Mouse (Mus musculus): ENCODE measurements around the gene Acap3. TPM values are rescaled to one million over a fixed set of nuclear protein-coding genes. Genes with fewer than 3 reads are reported as not detected.

The Acap3 gene
- 101 and 109 TPM in 2 replicates for polyA plus RNA-seq (2012; rRNA removed)

- peak; percentile 90 to 98 for DNase-seq (ENCODE audit: extremely low spot score in 1 of 2, low spot score in 1 of 2)
Measured at GRCm38 (mm10) chr4:155891551-155892001, at the start of gene Acap3, which contains the start of gene Pusl1. Acap3 (plus strand) TSS chr4:155891822. Pusl1 (minus strand) TSS chr4:155891781.

GRCm38 (mm10) chr4:155843231-155843630, 48.4 kb upstream of the Acap3 start:
- DNase-seq (ENCODE audit: extremely low spot score in 1 of 2, low spot score in 1 of 2), result no peak

GRCm38 (mm10) chr4:155846871-155847578, 44.6 kb upstream of the Acap3 start, which contains the start of gene Dvl1:
Dvl1 (plus strand) TSS chr4:155847402.
- DNase-seq (ENCODE audit: extremely low spot score in 1 of 2, low spot score in 1 of 2), result peak; percentile 63 to 96

GRCm38 (mm10) chr4:155847591-155848352, 43.9 kb upstream of the Acap3 start:
- no peak for DNase-seq (ENCODE audit: extremely low spot score in 1 of 2, low spot score in 1 of 2)

- no peak for DNase-seq (ENCODE audit: extremely low spot score in 1 of 2, low spot score in 1 of 2)
Measured at GRCm38 (mm10) chr4:155848434-155849095, 43.1 kb upstream of the Acap3 start.

GRCm38 (mm10) chr4:155849391-155849790, 42.2 kb upstream of the Acap3 start:
- DNase-seq (ENCODE audit: extremely low spot score in 1 of 2, low spot score in 1 of 2), result no peak

- no peak for DNase-seq (ENCODE audit: extremely low spot score in 1 of 2, low spot score in 1 of 2)
Measured at GRCm38 (mm10) chr4:155849792-155850451, 41.7 kb upstream of the Acap3 start.

GRCm38 (mm10) chr4:155851368-155851767, 40.3 kb upstream of the Acap3 start:
- DNase-seq (ENCODE audit: extremely low spot score in 1 of 2, low spot score in 1 of 2), result no peak

GRCm38 (mm10) chr4:155851951-155852411, 39.6 kb upstream of the Acap3 start:
- no peak for DNase-seq (ENCODE audit: extremely low spot score in 1 of 2, low spot score in 1 of 2)

- DNase-seq (ENCODE audit: extremely low spot score in 1 of 2, low spot score in 1 of 2), result no peak
Measured at GRCm38 (mm10) chr4:155853421-155853820, 38.2 kb upstream of the Acap3 start.

GRCm38 (mm10) chr4:155854991-155855390, 36.6 kb upstream of the Acap3 start:
- DNase-seq (ENCODE audit: extremely low spot score in 1 of 2, low spot score in 1 of 2), result no peak

- DNase-seq (ENCODE audit: extremely low spot score in 1 of 2, low spot score in 1 of 2), result no peak
Measured at GRCm38 (mm10) chr4:155856071-155856470, 35.6 kb upstream of the Acap3 start.

GRCm38 (mm10) chr4:155856881-155857280, 34.7 kb upstream of the Acap3 start:
- no peak for DNase-seq (ENCODE audit: extremely low spot score in 1 of 2, low spot score in 1 of 2)

GRCm38 (mm10) chr4:155859318-155859717, 32.3 kb upstream of the Acap3 start:
- DNase-seq (ENCODE audit: extremely low spot score in 1 of 2, low spot score in 1 of 2), result no peak

- DNase-seq (ENCODE audit: extremely low spot score in 1 of 2, low spot score in 1 of 2), result no peak
Measured at GRCm38 (mm10) chr4:155861787-155862186, 29.8 kb upstream of the Acap3 start.

GRCm38 (mm10) chr4:155863001-155863400, 28.6 kb upstream of the Acap3 start, which contains the start of gene Tas1r3:
Tas1r3 (minus strand) TSS chr4:155863362.
- no peak for DNase-seq (ENCODE audit: extremely low spot score in 1 of 2, low spot score in 1 of 2)

- no peak for DNase-seq (ENCODE audit: extremely low spot score in 1 of 2, low spot score in 1 of 2)
Measured at GRCm38 (mm10) chr4:155868614-155869298, 22.9 kb upstream of the Acap3 start.

- peak; percentile 93 to 98 for DNase-seq (ENCODE audit: extremely low spot score in 1 of 2, low spot score in 1 of 2)
Measured at GRCm38 (mm10) chr4:155869317-155870033, 22.1 kb upstream of the Acap3 start, which contains the start of the genes Cptp and Ints11. Cptp (minus strand) TSS chr4:155869440. Ints11 (plus strand) TSS chr4:155869546.

GRCm38 (mm10) chr4:155871404-155871803, 20.2 kb upstream of the Acap3 start:
- no peak for DNase-seq (ENCODE audit: extremely low spot score in 1 of 2, low spot score in 1 of 2)

All from frontal cortex, adult 2 months (tissue).